Mouse (Mus musculus) heart, embryonic 14.5 days (tissue): ENCODE measurements around the gene Hip1r. TPM values are rescaled to one million over a fixed set of nuclear protein-coding genes. Genes with fewer than 3 reads are reported as not detected.

Experiments
- ATAC-seq: fragments of 200-750 bp; cut with Nextera tagmentation; 2 replicates; pipeline ENCODE4 v1.8.0; 2017; ENCODE audit warnings: low read depth, moderate TSS enrichment; ENCODE audit not compliant: insufficient number of reproducible peaks, insufficient read depth, low FRiP score
- H3K27ac ChIP-seq, 2 experiments: fragments of 200-500 bp in 1 of 2; fragments of 300-500 bp in 1 of 2; sonication (generic) in 1 of 2; replicated peaks in 1 of 2; 2 replicates each; pipeline ENCODE4 v1.5.1; 2012 to 2014; ENCODE audit warnings: low read depth in 2 of 2, low read length in 2 of 2, control low read depth in 1 of 2, mild to moderate bottlenecking in 1 of 2, mixed read lengths in 1 of 2; ENCODE audit not compliant: control insufficient read depth in 1 of 2, insufficient read depth in 1 of 2
- H3K27me3 ChIP-seq: fragments of 300-500 bp; sonication (generic); 2 replicates; pipeline ENCODE4 v1.6.1; 2014; ENCODE audit warnings: mild to moderate bottlenecking, low read length, control low read depth; ENCODE audit not compliant: control insufficient read depth, insufficient read depth
- H3K36me3 ChIP-seq: fragments of 300-500 bp; sonication (generic); 2 replicates; pipeline ENCODE4 v1.6.1; 2014; ENCODE audit warnings: mild to moderate bottlenecking, control low read depth, low read length, mixed read lengths; ENCODE audit not compliant: control insufficient read depth, insufficient read depth
- H3K4me1 ChIP-seq, 2 experiments: fragments of 200-500 bp in 1 of 2; fragments of 300-500 bp in 1 of 2; sonication (generic) in 1 of 2; 2 replicates each; pipeline ENCODE4 v1.6.1; 2012 to 2014; ENCODE audit warnings: low read length in 2 of 2, control low read depth in 1 of 2, mixed read lengths in 1 of 2; ENCODE audit not compliant: control insufficient read depth in 2 of 2, insufficient read depth in 2 of 2
- H3K4me2 ChIP-seq: fragments of 300-500 bp; sonication (generic); 2 replicates; pipeline ENCODE4 v1.6.1; 2014; ENCODE audit warnings: mild to moderate bottlenecking, low read length
- H3K4me3 ChIP-seq, 2 experiments: fragments of 200-500 bp in 1 of 2; fragments of 300-500 bp in 1 of 2; sonication (generic) in 1 of 2; 2 replicates each; pipeline ENCODE4 v1.5.1; 2012 to 2014; ENCODE audit warnings: low read length in 2 of 2, mild to moderate bottlenecking in 2 of 2, control low read depth in 1 of 2, low read depth in 1 of 2, moderate library complexity in 1 of 2; ENCODE audit not compliant: control insufficient read depth in 1 of 2, insufficient read depth in 1 of 2
- H3K9ac ChIP-seq: fragments of 300-500 bp; sonication (generic); 2 replicates; pipeline ENCODE4 v1.6.1; 2014; ENCODE audit warnings: mild to moderate bottlenecking, low read length
- H3K9me3 ChIP-seq: fragments of 300-500 bp; sonication (generic); 2 replicates; pipeline ENCODE4 v1.6.1; 2016; ENCODE audit warnings: low read length, control low read depth; ENCODE audit not compliant: control insufficient read depth
- WGBS: fragments of 180-500 bp; shearing (Covaris S2); extraction: QIAGEN DNeasy Blood & Tissue Kit; methylation state at CpG from one replicate; pipeline ENCODE4 v1.1.7; 2014; 5-methylcytosine and 5-hydroxymethylcytosine counted together
- polyA plus RNA-seq: library from polyadenylated mRNA; unstranded; fragments of >200 nt; fragmentation: Nextera tagmentation; extraction: Ambion mirVana; gene quantifications from 2 replicates; pipeline ENCODE4 v1.2.1, GENCODE M21; 2014

The Hip1r gene
- polyA plus RNA-seq = 5.0 and 5.3 TPM in 2 replicates

GRCm38 (mm10) chr5:123973299-123974178 lies at the start of gene Hip1r:
Gene Hip1r (plus strand): TSS chr5:123973628.
- H3K9me3 ChIP-seq = no peaks in the 10 kb centered on the region
- H3K27me3 ChIP-seq = no peaks in the 10 kb centered on the region; the same call in 1 of the 2 replicates
- peak within 1 kb of the TSS; percentile 76 to 86 for H3K4me3 ChIP-seq
- H3K36me3 ChIP-seq = no peaks in the 10 kb centered on the region
- H3K9ac ChIP-seq = peak within 1 kb of the TSS; percentile 83
- H3K4me2 ChIP-seq = peak within 1 kb of the TSS; percentile 91
- peak; percentile 66 for ATAC-seq
- peaks cover 12 to 16% of the 10 kb centered on the region in 2 experiments; a peak in 3 of 4 replicates for H3K4me1 ChIP-seq
- 1% methylated on average over 102 of the region's 106 CpGs for WGBS
- no peak within 1 kb of the TSS for H3K27ac ChIP-seq

GRCm38 (mm10) chr5:123927118-123927517 lies 46.3 kb upstream of the Hip1r start, which contains the start of gene Gm43518:
Gene Gm43518 (plus strand): TSS chr5:123927418.
- Histone ChIP-seq H3K27ac (no peak within 1 kb of the TSS), H3K36me3 (peaks cover 70% of the 10 kb centered on the region), H3K27me3 (no peaks in the 10 kb centered on the region), H3K4me3 (no peak within 1 kb of the TSS), H3K4me1 (peaks cover 3% of the 10 kb centered on the region in 2 experiments; a peak in 3 of 4 replicates), H3K4me2 (no peak within 1 kb of the TSS), H3K9me3 (no peaks in the 10 kb centered on the region), H3K9ac (no peak within 1 kb of the TSS)
- 90% methylated on average over 9 of the region's 9 CpGs for WGBS
- no peak for ATAC-seq

- Histone ChIP-seq H3K4me1 (peaks cover 3% of the 10 kb centered on the region in 2 experiments; a peak in 3 of 4 replicates), H3K27ac (peak within 1 kb of the TSS; percentile 85 to 91), H3K4me2 (peak within 1 kb of the TSS; percentile 83), H3K27me3 (no peaks in the 10 kb centered on the region), H3K9me3 (no peaks in the 10 kb centered on the region), H3K4me3 (peak within 1 kb of the TSS; percentile 71 to 100), H3K36me3 (peaks cover 36% of the 10 kb centered on the region), H3K9ac (peak within 1 kb of the TSS; percentile 96)
- under 1% methylated on average over 56 of the region's 56 CpGs for WGBS
- ATAC-seq = peak; percentile 97
Observed at GRCm38 (mm10) chr5:123930508-123930989, 42.9 kb upstream of the Hip1r start, which contains the start of gene Ccdc62. Gene Ccdc62 (plus strand): TSS chr5:123930679.

GRCm38 (mm10) chr5:123931131-123931530 lies 42.3 kb upstream of the Hip1r start:
- H3K4me1 ChIP-seq = peaks cover 3% of the 10 kb centered on the region in 2 experiments; a peak in 3 of 4 replicates
- H3K27me3 ChIP-seq = no peaks in the 10 kb centered on the region
- peak overlapping the region in 1 of 2 experiments; percentile 85 for H3K27ac ChIP-seq
- WGBS = 49% methylated on average over 13 of the region's 13 CpGs
- H3K36me3 ChIP-seq = peaks cover 30% of the 10 kb centered on the region
- peak overlapping the region; percentile 96 for H3K9ac ChIP-seq
- H3K4me2 ChIP-seq = peak overlapping the region; percentile 83
- H3K9me3 ChIP-seq = no peaks in the 10 kb centered on the region
- ATAC-seq = no peak
- peak overlapping the region; percentile 71 to 100 for H3K4me3 ChIP-seq

- Histone ChIP-seq H3K4me2 (no peak overlapping the region), H3K27me3 (no peaks in the 10 kb centered on the region), H3K4me1 (peaks cover 3% of the 10 kb centered on the region in 2 experiments; a peak in 3 of 4 replicates), H3K27ac (no peak overlapping the region), H3K9ac (no peak overlapping the region), H3K9me3 (no peaks in the 10 kb centered on the region), H3K36me3 (peaks cover 12% of the 10 kb centered on the region), H3K4me3 (no peak overlapping the region)
- ATAC-seq = no peak
Observed at GRCm38 (mm10) chr5:123932927-123933326, 40.5 kb upstream of the Hip1r start.

- Histone ChIP-seq H3K27me3 (no peaks in the 10 kb centered on the region), H3K9ac (no peak overlapping the region), H3K4me3 (no peak overlapping the region), H3K4me1 (peaks cover 3% of the 10 kb centered on the region in 2 experiments; a peak in 3 of 4 replicates), H3K27ac (no peak overlapping the region), H3K9me3 (no peaks in the 10 kb centered on the region), H3K36me3 (peaks cover 6% of the 10 kb centered on the region), H3K4me2 (no peak overlapping the region)
- WGBS = 90% methylated on average over 12 of the region's 12 CpGs
- no peak for ATAC-seq
Observed at GRCm38 (mm10) chr5:123933556-123933955, 39.9 kb upstream of the Hip1r start.

GRCm38 (mm10) chr5:123933957-123934591 lies 39.4 kb upstream of the Hip1r start:
- no peak overlapping the region for H3K27ac ChIP-seq
- H3K4me3 ChIP-seq = no peak overlapping the region
- H3K4me2 ChIP-seq = peak overlapping the region; percentile 7; the same call in 1 of the 2 replicates
- H3K9ac ChIP-seq = 0 out of 2 replicates have a peak overlapping the region, but pooled peaks have one; percentile 6
- no peaks in the 10 kb centered on the region for H3K27me3 ChIP-seq
- no peak for ATAC-seq
- 0 out of 2 replicates have a peak, but pooled peaks cover under 1% of the 10 kb centered on the region for H3K36me3 ChIP-seq
- no peaks in the 10 kb centered on the region for H3K9me3 ChIP-seq
- H3K4me1 ChIP-seq = peaks cover 3% of the 10 kb centered on the region in 2 experiments; a peak in 3 of 4 replicates
- 27% methylated on average over 18 of the region's 18 CpGs for WGBS
